Mouse (Mus musculus) lung, embryonic 14.5 days (tissue): ENCODE measurements at regions not wholly inside any gene's neighbourhood (a gene's known extent, or its start where the extent isn't known, plus 50 kb on each side); places are given as distances from the start of the nearest gene placed in this dataset.

Experiments used
- ATAC-seq: fragments of 200-750 bp; cut with Nextera tagmentation; 2 replicates; pipeline ENCODE4 v1.8.0; 2017; ENCODE audit warnings: mild to moderate bottlenecking, moderate TSS enrichment, moderate library complexity; ENCODE audit not compliant: insufficient read depth
- DNase-seq: peaks from one replicate; pipeline ENCODE4 v3.0.0-alpha.2; 2015
- H3K27ac ChIP-seq: fragments of 300-500 bp; sonication (generic); 2 replicates; pipeline ENCODE4 v1.5.1; 2014; ENCODE audit warnings: low read depth, mild to moderate bottlenecking, moderate library complexity
- H3K27me3 ChIP-seq: fragments of 300-500 bp; sonication (generic); 2 replicates; pipeline ENCODE4 v1.6.1; 2014; ENCODE audit warnings: low read length, control low read depth; ENCODE audit not compliant: insufficient read depth
- H3K36me3 ChIP-seq: fragments of 300-500 bp; sonication (generic); 2 replicates; pipeline ENCODE4 v1.6.1; 2014; ENCODE audit warnings: control low read depth; ENCODE audit not compliant: insufficient read depth
- H3K4me1 ChIP-seq: fragments of 300-500 bp; sonication (generic); 2 replicates; pipeline ENCODE4 v1.6.1; 2014; ENCODE audit warnings: antibody characterized with exemption, control low read depth; ENCODE audit not compliant: insufficient read depth
- H3K4me2 ChIP-seq: fragments of 300-500 bp; sonication (generic); 2 replicates; pipeline ENCODE4 v1.6.1; 2014; ENCODE audit warnings: mild to moderate bottlenecking
- H3K4me3 ChIP-seq: fragments of 300-500 bp; sonication (generic); 2 replicates; pipeline ENCODE4 v1.5.1; 2014; ENCODE audit warnings: low read depth, low read length
- H3K9ac ChIP-seq: fragments of 300-500 bp; sonication (generic); 2 replicates; pipeline ENCODE4 v1.6.1; 2014
- H3K9me3 ChIP-seq: fragments of 300-500 bp; sonication (generic); 2 replicates; pipeline ENCODE4 v1.6.1; 2016; ENCODE audit warnings: low read depth, low read length, control low read depth
- CTCF ChIP-seq: IDR thresholded peaks from 2 replicates; pipeline ENCODE4 v1.5.1; 2016; ENCODE audit warnings: antibody characterized with exemption, low read depth
- WGBS: fragments of 180-500 bp; shearing (Covaris S2); extraction: QIAGEN DNeasy Blood & Tissue Kit; methylation state at CpG from one replicate; pipeline ENCODE4 v1.1.7; 2014; 5-methylcytosine and 5-hydroxymethylcytosine counted together

GRCm38 (mm10) chr2:115082292-115082809 is 427.6 kb upstream of the Dph6 start:
- ATAC-seq (0 out of 2 replicates have a peak, but pooled peaks have one; percentile 24), DNase-seq (peak; percentile 23)
- no peak for TF ChIP-seq CTCF
- H3K27ac ChIP-seq = peak overlapping the region; percentile 32; the same call in 1 of the 2 replicates
- H3K36me3 ChIP-seq = no peaks in the 10 kb centered on the region
- no peaks in the 10 kb centered on the region for H3K4me1 ChIP-seq
- H3K9me3 ChIP-seq = no peaks in the 10 kb centered on the region
- H3K9ac ChIP-seq = no peak overlapping the region
- no peaks in the 10 kb centered on the region for H3K27me3 ChIP-seq
- WGBS = 59% methylated on average over 6 of the region's 6 CpGs
- H3K4me3 ChIP-seq = no peak overlapping the region
- H3K4me2 ChIP-seq = no peak overlapping the region

GRCm38 (mm10) chr2:115088421-115089120 is 433.8 kb upstream of the Dph6 start:
- Histone ChIP-seq H3K4me1 (no peaks in the 10 kb centered on the region), H3K9ac (no peak overlapping the region), H3K27me3 (no peaks in the 10 kb centered on the region), H3K4me3 (no peak overlapping the region), H3K4me2 (no peak overlapping the region), H3K27ac (no peak overlapping the region), H3K9me3 (no peaks in the 10 kb centered on the region), H3K36me3 (no peaks in the 10 kb centered on the region)
- ATAC-seq (no peak), DNase-seq (no peak)
- 57% methylated on average over 4 of the region's 4 CpGs for WGBS
- TF ChIP-seq CTCF = no peak

- Histone ChIP-seq H3K36me3 (no peaks in the 10 kb centered on the region), H3K4me2 (peak overlapping the region; percentile 21; the same call in 1 of the 2 replicates), H3K27me3 (no peaks in the 10 kb centered on the region), H3K4me1 (peaks cover 3% of the 10 kb centered on the region; the same call in 1 of the 2 replicates), H3K4me3 (no peak overlapping the region), H3K27ac (no peak overlapping the region), H3K9ac (no peak overlapping the region), H3K9me3 (no peaks in the 10 kb centered on the region)
- TF ChIP-seq CTCF = no peak
- DNase-seq (peak; percentile 45), ATAC-seq (peak; percentile 68)
- 36% methylated on average over 12 of the region's 12 CpGs for WGBS
Measured at GRCm38 (mm10) chr2:115090430-115091175, 435.8 kb upstream of the Dph6 start.

- 39% methylated on average over 12 of the region's 12 CpGs for WGBS
- ATAC-seq = no peak
Measured at GRCm38 (mm10) chr2:115095351-115095750, 440.6 kb upstream of the Dph6 start.

GRCm38 (mm10) chr2:115101501-115101900 is 446.7 kb upstream of the Dph6 start:
- Histone ChIP-seq H3K4me1 (no peaks in the 10 kb centered on the region), H3K27ac (no peak overlapping the region), H3K9ac (no peak overlapping the region), H3K4me2 (no peak overlapping the region), H3K27me3 (no peaks in the 10 kb centered on the region), H3K9me3 (no peaks in the 10 kb centered on the region), H3K36me3 (no peaks in the 10 kb centered on the region), H3K4me3 (no peak overlapping the region)
- WGBS = 68% methylated on average over 3 of the region's 3 CpGs
- DNase-seq = peak; percentile 43
- no peak for TF ChIP-seq CTCF
- ATAC-seq = peak; percentile 47; the same call in 1 of the 2 replicates

More at GRCm38 (mm10) chr2:115095351-115095750, 440.6 kb upstream of the Dph6 start:
- H3K4me1 ChIP-seq = peaks cover 4% of the 10 kb centered on the region; the same call in 1 of the 2 replicates
- no peaks in the 10 kb centered on the region for H3K36me3 ChIP-seq
- H3K4me2 ChIP-seq = peak overlapping the region; percentile 7
- H3K27me3 ChIP-seq = no peaks in the 10 kb centered on the region
- H3K4me3 ChIP-seq = no peak overlapping the region
- no peaks in the 10 kb centered on the region for H3K9me3 ChIP-seq
- TF ChIP-seq CTCF = no peak
- no peak for DNase-seq
- H3K9ac ChIP-seq = no peak overlapping the region
- no peak overlapping the region for H3K27ac ChIP-seq

GRCm38 (mm10) chr2:115119429-115120205 is 461.9 kb upstream of the BC052040 start:
- Histone ChIP-seq H3K36me3 (no peaks in the 10 kb centered on the region), H3K27ac (no peak overlapping the region), H3K9me3 (no peaks in the 10 kb centered on the region), H3K27me3 (no peaks in the 10 kb centered on the region), H3K4me1 (no peaks in the 10 kb centered on the region), H3K9ac (no peak overlapping the region), H3K4me3 (no peak overlapping the region), H3K4me2 (no peak overlapping the region)
- 70% methylated on average over 9 of the region's 9 CpGs for WGBS
- TF ChIP-seq CTCF = peak; percentile 25; the same call in 1 of the 2 replicates
- ATAC-seq (no peak), DNase-seq (peak; percentile 71)
